Mouse (Mus musculus) hindbrain, embryonic 14.5 days (tissue): ENCODE data around the gene Kcnd2. TPM values are rescaled to one million over a fixed set of nuclear protein-coding genes. Genes with fewer than 3 reads are reported as not detected.

Experiments
- ATAC-seq: fragments of 200-750 bp; cut with Nextera tagmentation; 2 replicates; pipeline ENCODE4 v1.8.0; 2017; ENCODE audit warnings: moderate number of reproducible peaks, mild to moderate bottlenecking, moderate TSS enrichment, moderate library complexity; ENCODE audit not compliant: low FRiP score
- DNase-seq: peaks from one replicate; pipeline ENCODE4 v3.0.0-alpha.2; 2015; ENCODE audit warnings: low spot score
- H3K27ac ChIP-seq: fragments of 300-500 bp; sonication (generic); 2 replicates; pipeline ENCODE4 v1.5.1; 2014; ENCODE audit warnings: mild to moderate bottlenecking, moderate library complexity
- H3K27me3 ChIP-seq: fragments of 300-500 bp; sonication (generic); 2 replicates; pipeline ENCODE4 v1.6.1; 2014; ENCODE audit warnings: mild to moderate bottlenecking, low read length, mixed read lengths; ENCODE audit not compliant: control insufficient read depth, insufficient read depth
- H3K36me3 ChIP-seq: fragments of 300-500 bp; sonication (generic); replicated peaks from 2 replicates; pipeline ENCODE4 v1.6.1; 2014; ENCODE audit not compliant: control insufficient read depth, insufficient read depth
- H3K4me1 ChIP-seq: fragments of 300-500 bp; sonication (generic); replicated peaks from 2 replicates; pipeline ENCODE4 v1.6.1; 2014; ENCODE audit warnings: antibody characterized with exemption, low read length, mixed read lengths; ENCODE audit not compliant: control insufficient read depth, insufficient read depth
- H3K4me2 ChIP-seq: fragments of 300-500 bp; sonication (generic); replicated peaks from 2 replicates; pipeline ENCODE4 v1.6.1; 2014; ENCODE audit warnings: mild to moderate bottlenecking, moderate library complexity
- H3K4me3 ChIP-seq: fragments of 300-500 bp; sonication (generic); replicated peaks from 2 replicates; pipeline ENCODE4 v1.5.1; 2014; ENCODE audit warnings: mild to moderate bottlenecking, low read length
- H3K9ac ChIP-seq: fragments of 300-500 bp; sonication (generic); 2 replicates; pipeline ENCODE4 v1.6.1; 2014
- H3K9me3 ChIP-seq: fragments of 300-500 bp; sonication (generic); 2 replicates; pipeline ENCODE4 v1.6.1; 2016; ENCODE audit warnings: low read length; ENCODE audit not compliant: control insufficient read depth
- WGBS: fragments of 180-500 bp; shearing (Covaris S2); extraction: QIAGEN DNeasy Blood & Tissue Kit; methylation state at CpG from one replicate; pipeline ENCODE4 v1.1.7; 2014; 5-methylcytosine and 5-hydroxymethylcytosine counted together
- polyA plus RNA-seq: library from polyadenylated mRNA; unstranded; fragments of >200 nt; fragmentation: Nextera tagmentation; extraction: Ambion mirVana; gene quantifications from 2 replicates; pipeline ENCODE4 v1.2.1, GENCODE M21; 2014

Kcnd2 gene
- polyA plus RNA-seq, 1 experiment from 2014 or later = 29.6 TPM

GRCm38 (mm10) chr6:21701131-21701530 is 485.8 kb downstream of the Kcnd2 start:
- Histone ChIP-seq H3K4me2 (no peak overlapping the region), H3K36me3 (no peaks in the 10 kb centered on the region), H3K27me3 (no peaks in the 10 kb centered on the region), H3K4me3 (no peak overlapping the region), H3K9ac (no peak overlapping the region), H3K9me3 (no peaks in the 10 kb centered on the region), H3K4me1 (no peaks in the 10 kb centered on the region), H3K27ac (no peak overlapping the region)
- WGBS = 74% methylated on average over 6 of the region's 6 CpGs
- DNase-seq (no peak), ATAC-seq (no peak)

GRCm38 (mm10) chr6:21709228-21709627 is 493.9 kb downstream of the Kcnd2 start:
- DNase-seq (peak; percentile 89), ATAC-seq (no peak; the same call in 1 of the 2 replicates)
- H3K27me3 ChIP-seq = no peaks in the 10 kb centered on the region
- no peak overlapping the region for H3K27ac ChIP-seq
- no peaks in the 10 kb centered on the region for H3K9me3 ChIP-seq
- no peak overlapping the region for H3K4me2 ChIP-seq
- WGBS = 20% methylated on average over 3 of the region's 3 CpGs
- 0 out of 2 replicates have a peak, but pooled peaks cover 3% of the 10 kb centered on the region for H3K4me1 ChIP-seq
- H3K36me3 ChIP-seq = no peaks in the 10 kb centered on the region
- H3K9ac ChIP-seq = no peak overlapping the region
- H3K4me3 ChIP-seq = no peak overlapping the region

GRCm38 (mm10) chr6:21719121-21719520 is 503.8 kb downstream of the Kcnd2 start:
- Histone ChIP-seq H3K4me3 (no peak overlapping the region), H3K4me1 (no peaks in the 10 kb centered on the region), H3K9me3 (no peaks in the 10 kb centered on the region), H3K36me3 (no peaks in the 10 kb centered on the region), H3K27me3 (no peaks in the 10 kb centered on the region), H3K9ac (no peak overlapping the region), H3K27ac (no peak overlapping the region), H3K4me2 (no peak overlapping the region)
- DNase-seq (no peak), ATAC-seq (no peak)
- WGBS = 79% methylated on average over 1 of the region's 1 CpGs

- ATAC-seq (no peak), DNase-seq (no peak)
- Histone ChIP-seq H3K4me3 (no peak overlapping the region), H3K36me3 (no peaks in the 10 kb centered on the region), H3K27ac (no peak overlapping the region), H3K9ac (no peak overlapping the region), H3K27me3 (no peaks in the 10 kb centered on the region), H3K4me2 (no peak overlapping the region), H3K4me1 (no peaks in the 10 kb centered on the region), H3K9me3 (no peaks in the 10 kb centered on the region)
- 91% methylated on average over 10 of the region's 10 CpGs for WGBS
Measured at GRCm38 (mm10) chr6:21722238-21722637, 506.9 kb downstream of the Kcnd2 start.

- Histone ChIP-seq H3K9ac (no peak overlapping the region), H3K9me3 (no peaks in the 10 kb centered on the region), H3K27me3 (no peaks in the 10 kb centered on the region), H3K4me1 (no peaks in the 10 kb centered on the region), H3K4me3 (no peak overlapping the region), H3K4me2 (no peak overlapping the region), H3K36me3 (no peaks in the 10 kb centered on the region), H3K27ac (no peak overlapping the region)
- WGBS = 57% methylated on average over 2 of the region's 2 CpGs
- DNase-seq (no peak), ATAC-seq (no peak)
Measured at GRCm38 (mm10) chr6:21740606-21741005, 525.3 kb downstream of the Kcnd2 start.

GRCm38 (mm10) chr6:21744615-21745266 is 529.4 kb downstream of the Kcnd2 start:
- ATAC-seq (no peak), DNase-seq (no peak)
- no peak overlapping the region for H3K9ac ChIP-seq
- H3K36me3 ChIP-seq = no peaks in the 10 kb centered on the region
- H3K4me3 ChIP-seq = no peak overlapping the region
- no peaks in the 10 kb centered on the region for H3K27me3 ChIP-seq
- H3K9me3 ChIP-seq = no peaks in the 10 kb centered on the region
- H3K4me2 ChIP-seq = no peak overlapping the region
- 91% methylated on average over 3 of the region's 3 CpGs for WGBS
- H3K4me1 ChIP-seq = no peaks in the 10 kb centered on the region
- no peak overlapping the region for H3K27ac ChIP-seq

GRCm38 (mm10) chr6:21747536-21747935 is 532.2 kb downstream of the Kcnd2 start:
- 80% methylated on average over 1 of the region's 1 CpGs for WGBS
- DNase-seq (no peak), ATAC-seq (no peak)
- H3K4me1 ChIP-seq = no peaks in the 10 kb centered on the region
- H3K4me3 ChIP-seq = no peak overlapping the region
- H3K9me3 ChIP-seq = no peaks in the 10 kb centered on the region
- H3K4me2 ChIP-seq = no peak overlapping the region
- H3K27ac ChIP-seq = no peak overlapping the region
- no peak overlapping the region for H3K9ac ChIP-seq
- H3K36me3 ChIP-seq = no peaks in the 10 kb centered on the region
- no peaks in the 10 kb centered on the region for H3K27me3 ChIP-seq

GRCm38 (mm10) chr6:21767787-21768221 is 552.5 kb downstream of the Kcnd2 start:
- Histone ChIP-seq H3K4me2 (peak overlapping the region; percentile 29), H3K27me3 (no peaks in the 10 kb centered on the region), H3K9me3 (no peaks in the 10 kb centered on the region), H3K4me3 (no peak overlapping the region), H3K36me3 (peaks cover 7% of the 10 kb centered on the region), H3K27ac (no peak overlapping the region), H3K4me1 (no peaks in the 10 kb centered on the region), H3K9ac (no peak overlapping the region)
- DNase-seq (peak; percentile 44), ATAC-seq (peak; percentile 68; the same call in 1 of the 2 replicates)
- 53% methylated on average over 12 of the region's 12 CpGs for WGBS

GRCm38 (mm10) chr6:21768745-21769446 is 553.6 kb downstream of the Kcnd2 start:
- no peak overlapping the region for H3K4me2 ChIP-seq
- 0 out of 2 replicates have a peak, but pooled peaks have one; percentile 10 for ATAC-seq
- whole genome bisulfite sequencing = 89% methylated on average over 9 of the region's 9 CpGs
- H3K27ac ChIP-seq = no peak overlapping the region
- no peaks in the 10 kb centered on the region for H3K27me3 ChIP-seq
- H3K4me1 ChIP-seq = no peaks in the 10 kb centered on the region
- no peak for DNase-seq
- H3K9ac ChIP-seq = no peak overlapping the region
- no peaks in the 10 kb centered on the region for H3K9me3 ChIP-seq
- H3K36me3 ChIP-seq = peaks cover 7% of the 10 kb centered on the region
- H3K4me3 ChIP-seq = no peak overlapping the region
